Mouse (Mus musculus): ENCODE measurements around the gene Il12rb1.

Gene Il12rb1

DNA sequence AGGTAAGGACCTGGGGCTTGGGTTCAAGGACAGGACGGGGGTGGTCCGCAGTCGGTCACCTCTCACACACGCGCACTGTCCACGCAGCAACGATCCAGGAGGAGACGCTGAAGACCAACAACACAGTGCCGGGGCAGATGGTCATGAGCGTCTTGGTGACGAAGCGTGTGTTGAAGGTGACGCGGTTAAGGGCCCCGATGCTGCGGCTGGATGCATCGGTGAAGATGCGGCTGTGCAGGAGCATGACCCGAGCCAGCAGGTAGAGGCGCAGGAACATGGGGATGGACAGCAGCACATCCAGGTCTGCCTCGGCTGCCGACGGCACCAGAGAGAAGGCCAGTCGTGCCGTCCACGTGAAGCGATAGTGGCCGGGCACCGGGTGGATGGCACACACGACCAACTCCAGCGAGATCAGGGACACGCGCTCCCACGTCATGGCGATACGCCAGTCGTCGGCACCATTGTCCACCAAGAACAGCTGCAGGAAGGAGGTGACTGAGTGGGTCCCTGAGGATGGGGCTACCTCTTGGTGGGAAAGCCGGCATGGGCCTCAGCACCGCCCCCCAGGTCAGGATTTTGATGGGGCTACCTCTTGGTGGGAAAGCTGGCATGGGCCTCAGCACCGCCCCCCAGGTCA is 44.5 kb downstream of the Il12rb1 start:
- no peak for DNase-seq (ENCODE audit: low spot score)

DNA sequence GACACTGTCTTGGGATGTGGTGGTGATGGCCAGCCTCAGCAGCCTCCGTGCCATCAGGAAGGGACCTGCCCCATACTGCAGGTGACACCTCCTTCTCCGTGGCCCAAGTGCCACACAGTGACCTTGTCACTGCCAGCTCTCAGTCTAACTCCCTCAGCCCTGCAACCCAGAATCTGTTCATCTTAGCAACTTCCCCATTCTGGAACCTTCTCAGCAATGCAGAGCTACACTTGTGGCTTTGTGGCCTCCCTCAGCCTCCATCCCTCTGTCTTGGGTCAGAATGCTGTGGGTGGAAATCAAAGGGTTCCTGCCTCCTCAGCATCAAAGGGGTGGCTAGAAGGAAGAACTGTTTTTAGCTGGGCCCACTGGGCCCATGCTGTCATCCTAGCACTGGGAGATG is 45.6 kb downstream of the Il12rb1 start:
- no peak for DNase-seq (ENCODE audit: low spot score)

DNA sequence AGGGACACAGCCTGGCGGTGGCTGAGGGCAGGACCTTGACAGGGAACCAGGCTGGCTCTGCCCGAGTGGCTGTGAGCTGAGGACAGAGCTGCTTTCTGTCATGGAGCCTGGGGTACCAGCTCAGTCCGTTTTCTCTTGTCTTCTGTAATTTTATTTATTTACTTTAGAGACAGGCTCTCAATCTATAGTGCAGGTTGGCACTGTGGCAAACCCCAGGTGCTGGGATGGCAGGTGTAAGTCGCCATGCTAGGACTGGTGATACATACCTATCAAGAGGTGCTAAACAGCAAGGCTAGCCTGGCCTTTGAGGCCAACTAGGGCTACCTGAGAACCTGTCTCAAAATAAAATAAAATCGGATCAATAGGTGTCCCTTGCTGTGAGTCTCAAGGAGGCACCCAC is 47.8 kb downstream of the Il12rb1 start:
- DNase-seq (ENCODE audit: low spot score) = no peak

DNA sequence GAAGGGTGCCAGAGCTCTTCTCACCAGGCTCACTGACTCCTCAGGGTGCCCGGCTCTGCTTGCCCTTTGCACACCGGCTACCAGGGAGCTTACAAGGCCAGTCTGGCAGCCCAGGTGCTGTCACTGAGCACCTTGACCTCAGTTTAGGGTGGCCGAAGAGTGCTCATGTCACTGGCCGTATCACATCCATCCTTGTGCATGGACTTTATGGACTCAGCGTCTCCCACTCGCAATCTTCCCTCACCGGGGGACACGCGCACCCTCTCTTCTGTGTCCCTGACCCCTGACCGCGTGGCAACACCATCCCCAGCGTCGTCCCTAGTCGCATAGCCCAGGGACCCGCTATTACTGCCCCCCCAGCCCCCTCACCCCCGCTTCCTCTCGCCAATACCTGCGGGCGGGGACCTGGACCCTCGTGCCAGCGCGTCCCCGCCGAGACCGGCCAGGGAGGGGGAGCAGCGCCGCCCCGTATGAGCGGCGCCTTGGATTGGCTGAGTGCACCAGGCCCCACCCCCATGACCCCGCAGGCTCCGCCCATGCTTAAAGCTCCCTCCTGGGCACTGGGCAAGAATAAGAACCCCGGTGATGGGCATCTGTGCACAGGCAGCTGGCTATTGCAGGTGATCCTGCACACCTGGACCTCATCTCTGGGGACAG is 48.4 kb downstream of the Il12rb1 start:
- DNase-seq (ENCODE audit: low spot score) = no peak

DNA sequence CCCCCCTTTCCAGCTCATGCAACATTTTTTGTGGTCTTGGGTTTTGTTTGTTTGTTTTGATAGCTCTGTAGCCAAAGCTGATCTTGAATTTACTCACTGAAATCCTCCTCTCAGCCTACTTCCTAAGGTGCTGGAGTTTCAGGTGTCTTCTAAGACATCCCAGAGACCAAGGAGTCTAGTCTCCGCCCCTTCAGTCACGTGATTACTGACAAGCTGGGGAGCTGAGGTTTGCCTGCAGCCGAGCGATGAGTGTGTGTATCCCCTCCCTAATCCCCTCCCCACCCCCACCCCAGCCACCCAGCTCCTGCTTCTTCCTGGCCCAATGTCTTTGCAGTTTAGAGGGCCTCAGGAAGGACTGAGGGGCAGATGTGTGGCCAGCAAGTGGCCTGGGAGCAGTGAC is 49.3 kb downstream of the Il12rb1 start:
- DNase-seq (ENCODE audit: low spot score) = no peak

DNA sequence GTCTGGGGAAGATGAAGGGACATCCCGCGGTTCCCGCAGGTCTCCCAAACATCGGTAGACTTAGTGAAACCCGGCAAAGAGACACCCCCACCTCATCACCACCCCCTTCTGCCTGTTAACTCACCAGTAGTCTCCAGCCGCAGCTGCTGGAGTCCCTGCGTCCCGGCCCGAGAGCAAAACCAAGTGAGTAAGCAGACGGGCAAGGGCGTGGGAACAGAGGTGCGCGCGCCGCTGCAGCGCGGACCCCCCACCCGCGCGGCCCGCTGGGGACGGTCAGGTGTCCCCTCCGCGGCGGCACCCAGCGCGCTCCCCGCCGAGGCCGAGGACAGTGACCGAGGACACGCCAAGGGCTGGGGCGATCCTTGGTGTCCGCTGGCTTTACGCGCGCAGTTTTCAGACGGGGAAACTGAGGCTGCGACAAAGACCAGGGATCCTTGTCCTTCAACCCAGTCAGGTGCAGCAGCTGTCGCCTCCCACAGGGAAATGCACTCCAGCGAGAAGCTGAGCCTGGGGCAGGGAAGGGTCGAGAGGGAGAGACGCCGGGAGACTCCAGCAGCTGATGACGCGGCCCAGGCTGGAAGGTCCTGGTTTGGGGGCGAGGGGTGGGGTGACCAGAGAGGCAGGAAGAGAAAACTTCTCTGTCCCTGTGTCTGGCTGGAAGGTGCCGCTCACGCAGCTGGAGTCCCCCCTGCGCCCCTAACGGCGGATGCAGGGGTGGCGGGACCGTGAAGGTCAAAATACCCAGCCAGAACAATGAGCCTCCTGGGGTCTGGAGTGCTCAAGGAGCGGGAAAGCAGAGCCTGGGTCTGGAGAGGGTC is 54.8 kb downstream of the Il12rb1 start, which contains the start of gene Kcnn1:
Gene Kcnn1, minus strand, starts transcription at position 435 of the 818 bp plus-strand sequence.
- no peak for DNase-seq (ENCODE audit: low spot score)

DNA sequence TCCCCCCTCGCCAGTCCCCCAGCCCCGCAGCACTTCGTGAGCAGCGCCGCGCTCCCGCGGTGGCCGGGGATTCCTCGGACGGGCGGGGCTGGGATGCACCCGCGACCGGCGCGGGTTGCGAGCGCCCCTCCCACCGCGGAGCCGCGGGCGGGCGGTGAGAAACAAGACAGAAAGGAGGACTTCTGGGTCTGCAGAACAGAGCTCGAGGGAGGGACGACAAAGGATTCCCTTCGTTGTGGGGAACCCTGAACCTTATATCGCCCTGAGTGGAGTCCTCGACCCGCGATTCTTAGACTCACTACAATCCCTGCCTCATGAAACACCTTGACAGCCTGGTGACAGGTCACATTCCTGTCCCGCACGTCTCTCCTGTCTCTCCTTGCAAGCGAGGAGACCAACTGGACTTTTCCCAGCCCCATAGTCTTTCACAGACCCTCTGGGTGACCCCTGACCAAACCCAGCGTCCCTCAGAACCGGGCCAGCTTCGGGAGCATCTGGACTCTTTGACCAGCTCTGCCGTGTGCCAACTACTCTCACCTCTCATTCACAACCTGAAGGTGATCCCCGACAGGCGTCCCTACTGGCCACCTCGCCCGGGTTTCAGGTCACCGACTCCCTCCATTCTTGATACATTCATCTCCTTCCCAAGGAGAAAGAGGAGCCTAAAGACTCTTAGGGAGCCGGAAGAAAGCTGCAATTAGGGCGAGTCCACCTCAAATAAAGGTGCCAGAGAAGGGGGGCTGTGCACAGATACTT is 55.9 kb downstream of the Il12rb1 start:
- DNase-seq (ENCODE audit: low spot score) = no peak

DNA sequence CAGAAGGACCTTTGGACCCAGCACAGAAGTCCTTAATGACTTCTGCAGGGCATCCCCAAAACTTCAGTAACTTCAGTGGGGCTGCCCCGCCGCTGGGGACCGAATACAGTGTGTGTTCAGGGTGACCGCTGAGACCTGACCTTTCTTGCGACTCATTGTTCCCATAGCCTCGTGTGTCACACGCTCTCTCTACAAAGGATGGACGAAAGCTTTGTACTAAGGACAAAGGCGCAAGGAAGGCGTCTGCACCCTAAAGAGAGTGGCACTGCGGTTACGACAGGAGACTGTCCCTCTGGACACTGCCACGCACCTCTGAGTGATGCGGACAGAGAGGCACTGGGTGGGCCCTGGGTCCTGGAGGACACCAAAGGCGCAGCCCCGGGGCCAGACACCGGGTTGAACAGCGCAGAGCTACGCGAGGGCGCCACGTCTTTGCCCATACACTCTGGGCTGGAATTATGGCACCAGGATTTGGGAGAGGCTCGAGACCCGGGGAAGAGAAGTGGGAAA is 56.5 kb downstream of the Il12rb1 start:
- DNase-seq (ENCODE audit: low spot score) = no peak

DNA sequence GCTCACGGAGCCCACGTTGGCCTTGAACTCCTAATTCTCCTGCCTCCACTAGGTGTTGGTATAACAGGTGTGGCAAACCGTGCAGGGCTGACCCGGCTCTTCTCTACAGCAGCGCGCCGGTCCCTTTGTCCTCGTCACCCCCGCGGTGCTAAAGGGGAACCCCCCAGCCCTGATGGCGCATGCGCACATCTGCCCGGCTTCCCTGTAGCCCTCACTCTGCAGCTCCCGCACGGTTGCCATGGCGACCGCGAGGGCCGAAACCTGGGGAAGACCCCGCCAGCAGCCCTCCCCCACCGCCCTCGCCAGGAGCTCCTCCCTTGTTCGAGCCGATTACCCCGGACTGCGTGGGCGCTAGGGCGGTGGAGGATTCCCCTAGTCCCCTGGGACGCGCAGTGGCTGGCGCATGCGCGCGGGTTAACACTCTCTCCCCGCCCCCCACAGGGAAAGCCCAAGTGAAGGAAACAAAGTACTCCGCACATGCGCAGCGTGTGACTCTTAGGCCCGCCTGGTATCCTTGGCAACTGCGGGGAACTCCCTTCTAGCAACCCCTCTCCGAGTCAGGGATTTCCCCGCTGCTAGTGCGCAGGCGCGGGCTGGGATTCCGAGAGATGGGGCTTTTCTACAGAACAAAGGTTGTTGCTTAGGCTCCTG is 57.2 kb downstream of the Il12rb1 start:
- peak; percentile 96 for DNase-seq (ENCODE audit: low spot score)

DNA sequence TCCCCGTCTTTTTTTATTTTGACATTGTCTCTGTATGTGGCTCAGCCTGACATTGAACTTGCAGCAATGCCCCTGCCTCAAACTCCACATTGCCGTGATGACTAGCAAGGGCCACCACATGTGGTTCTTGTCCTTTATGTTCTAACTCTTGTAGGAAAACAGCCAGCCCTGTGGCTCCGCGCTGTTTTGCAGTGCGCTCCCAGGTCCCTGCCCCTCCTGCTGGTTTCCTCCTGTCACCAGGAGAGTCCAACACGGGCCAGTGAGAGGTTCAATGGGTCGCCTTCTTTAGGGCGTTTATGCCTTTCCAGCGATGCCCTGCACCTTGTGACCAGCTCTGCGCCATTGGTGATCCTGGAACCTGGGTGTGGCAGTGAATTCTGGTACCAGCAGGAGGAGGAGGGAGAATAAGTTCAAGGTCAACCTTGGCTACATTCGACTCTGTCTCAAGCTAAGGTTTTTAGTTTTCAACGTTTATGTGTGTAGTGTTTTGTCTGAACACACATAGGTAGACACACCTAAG is 57.8 kb downstream of the Il12rb1 start:
- no peak for DNase-seq (ENCODE audit: low spot score)

DNA sequence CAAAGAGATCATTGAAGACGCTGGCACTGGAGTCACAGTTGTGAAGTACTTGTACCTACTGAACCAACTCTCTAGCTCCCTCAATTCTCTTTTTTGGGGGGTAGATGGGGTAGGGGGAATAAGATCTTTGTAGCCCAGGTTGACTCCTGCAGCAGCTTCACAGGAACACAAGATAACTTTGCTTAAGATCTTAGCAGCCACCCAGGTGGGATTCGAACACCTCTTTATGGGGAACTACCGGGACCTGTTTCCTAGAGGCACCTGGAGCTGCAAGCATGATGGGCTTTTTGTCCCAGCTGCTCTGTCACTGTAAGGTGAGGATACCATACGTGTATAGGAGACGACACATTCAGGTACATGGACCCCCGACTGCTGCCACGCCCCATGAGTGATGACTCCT is 58.3 kb downstream of the Il12rb1 start:
- no peak for DNase-seq (ENCODE audit: low spot score)

DNA sequence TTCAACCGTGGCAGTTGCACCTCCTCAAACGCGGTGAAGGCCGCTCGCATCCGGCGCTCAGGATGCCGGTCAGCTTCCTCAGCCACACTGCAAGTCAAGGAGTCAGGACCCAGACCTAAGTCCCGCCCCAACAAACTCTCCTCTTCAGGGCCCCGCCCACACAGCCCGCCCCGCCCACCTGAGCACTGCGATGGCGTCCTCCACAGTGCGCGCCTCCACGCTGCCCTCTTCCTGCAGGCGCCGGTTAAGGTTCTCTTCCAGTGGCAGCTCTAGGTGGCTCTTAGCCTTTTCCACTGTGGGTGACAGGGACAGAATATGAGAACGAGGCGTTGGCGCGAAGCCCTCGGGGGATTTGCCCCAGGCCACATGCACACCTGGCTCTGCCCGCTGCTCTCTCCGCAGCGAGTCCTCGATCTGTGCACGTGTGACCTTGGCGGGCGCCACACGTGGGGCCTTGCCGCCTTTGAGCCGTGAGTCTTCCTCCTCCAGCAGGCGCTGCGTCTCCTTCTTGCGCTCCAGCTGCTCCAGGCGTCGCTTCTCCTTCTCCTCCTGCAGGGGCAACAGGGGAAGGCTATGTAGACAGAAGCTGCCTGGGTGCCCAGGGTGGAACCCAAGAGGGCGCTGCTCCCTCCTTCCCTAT is 60.4 kb downstream of the Il12rb1 start:
- peak; percentile 62 for DNase-seq (ENCODE audit: low spot score)

DNA sequence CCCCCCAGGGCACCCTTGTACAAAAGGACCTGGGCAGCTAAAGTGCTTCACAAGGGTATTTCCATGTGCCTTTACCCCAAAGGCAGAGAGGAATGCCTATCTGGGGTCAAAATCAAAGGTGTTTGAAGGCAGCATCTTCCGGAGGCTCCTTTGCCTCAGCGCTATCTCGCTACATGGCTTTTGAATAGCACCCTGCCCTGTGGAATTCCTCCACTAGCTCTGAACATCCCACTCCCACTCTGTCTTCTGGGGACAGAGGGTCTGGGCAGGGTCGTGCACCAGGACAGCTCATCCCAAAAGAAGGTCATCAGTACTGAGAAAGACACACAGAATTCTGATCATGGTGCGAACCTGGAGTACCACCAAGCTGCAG is 60.9 kb downstream of the Il12rb1 start:
- DNase-seq (ENCODE audit: low spot score) = no peak

DNA sequence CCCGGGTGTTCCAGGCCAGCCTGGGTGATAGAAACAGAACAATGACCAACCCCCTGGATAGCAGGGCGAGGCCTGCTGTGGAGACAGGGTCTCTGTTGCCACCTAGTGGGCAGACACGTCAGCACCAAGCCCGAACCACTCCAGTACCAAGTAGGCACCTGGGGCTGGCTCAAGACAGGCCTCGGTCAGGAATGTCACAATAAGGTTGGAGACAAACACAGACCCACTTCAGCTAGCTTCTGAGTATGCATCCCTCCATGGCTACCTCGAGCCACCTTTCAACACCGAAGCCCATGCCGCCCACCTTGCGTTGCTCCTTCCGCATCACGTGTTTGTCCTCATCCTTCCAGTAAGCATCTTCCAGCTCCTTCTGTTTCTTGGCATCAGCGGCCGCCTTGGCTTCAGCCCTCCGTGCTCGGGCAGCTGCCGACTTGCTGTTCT is 61.4 kb downstream of the Il12rb1 start:
- DNase-seq (ENCODE audit: low spot score) = peak; percentile 66

Data from spleen, adult 12 weeks (tissue).